Mouse (Mus musculus): ENCODE results near the gene Smc2.
"Not testable (repeated sequence)": the region's sequence is repeated elsewhere in the genome, so short reads cannot be mapped to it uniquely, and the experiment has no call there.

The Smc2 gene

DNA sequence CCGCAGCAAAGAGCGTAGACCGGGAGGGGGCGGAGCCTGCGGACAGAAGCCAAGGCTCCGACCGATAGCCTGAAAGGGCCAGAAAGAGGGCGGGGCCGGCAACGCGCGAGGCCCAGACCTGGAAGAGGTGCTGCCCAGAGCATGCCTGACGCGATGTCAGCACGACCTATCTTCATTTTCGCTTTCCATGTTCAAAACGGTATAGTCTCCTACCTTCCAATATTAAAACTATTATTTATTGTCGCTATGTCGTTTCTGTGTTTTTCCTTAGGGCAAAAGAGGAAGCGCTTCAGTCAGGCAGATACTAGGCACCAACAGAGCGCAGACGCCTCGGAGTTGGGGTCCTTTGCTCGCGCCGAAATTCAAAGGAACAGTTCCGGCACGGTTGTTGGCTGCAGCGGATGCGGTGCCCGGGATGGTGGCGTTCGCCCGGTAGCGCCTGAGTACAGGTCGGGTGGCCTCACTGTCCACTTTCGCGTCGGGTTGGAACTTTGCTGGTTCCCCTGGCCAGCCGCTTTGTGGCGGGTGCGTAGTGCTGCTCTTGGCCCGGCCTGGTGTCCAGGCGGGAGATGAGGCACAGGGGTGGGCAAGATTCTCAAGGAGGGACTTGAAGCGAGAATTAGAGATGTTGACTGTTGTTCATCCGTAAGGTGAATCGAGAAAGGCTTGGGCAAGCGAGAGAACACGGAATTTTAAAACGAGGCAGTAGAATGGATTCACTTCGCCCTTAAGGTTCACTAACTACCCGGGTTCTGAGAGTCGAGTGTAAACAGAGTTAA, at the start of gene Smc2:
TSS of gene Smc2 (plus strand) at position 358 of the 779 bp plus-strand sequence.
- H3K36me3 ChIP-seq (ENCODE audit: control insufficient read depth, insufficient read depth, low read length, poor library complexity, severe bottlenecking), result peaks cover 2% of the 10 kb centered on the region; the same call in 1 of the 2 replicates
- DNase-seq (ENCODE audit: low read depth, low spot score), result peak; percentile 96
- no peaks in the 10 kb centered on the region for H3K27me3 ChIP-seq (ENCODE audit: control insufficient read depth, insufficient read depth, low read length, poor library complexity, severe bottlenecking)

DNA sequence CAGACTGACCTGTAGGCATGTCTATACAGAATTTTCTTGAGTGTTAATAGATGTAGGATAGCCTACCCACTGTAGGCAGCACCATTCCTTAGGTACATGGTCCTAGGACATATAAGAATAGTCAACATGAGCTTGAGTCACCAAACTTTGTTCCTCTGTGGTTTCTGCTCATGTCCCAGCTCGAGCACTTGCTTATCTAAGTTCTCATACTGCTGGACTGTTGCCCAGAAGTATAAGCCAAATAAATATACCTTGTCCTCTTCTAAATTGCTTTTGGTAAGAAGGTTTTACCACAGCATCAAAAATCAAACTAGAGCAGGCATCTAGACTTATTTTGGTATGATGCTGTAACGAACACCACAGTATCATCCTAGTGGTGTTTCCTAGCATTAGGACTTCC, 27.5 kb upstream of the Smc2 start:
- Histone ChIP-seq H3K36me3 (ENCODE audit: control insufficient read depth, insufficient read depth, low read length, poor library complexity, severe bottlenecking) (no peaks in the 10 kb centered on the region), H3K27me3 (ENCODE audit: control insufficient read depth, insufficient read depth, low read length, poor library complexity, severe bottlenecking) (no peaks in the 10 kb centered on the region)
- no peak for DNase-seq (ENCODE audit: low read depth, low spot score)

DNA sequence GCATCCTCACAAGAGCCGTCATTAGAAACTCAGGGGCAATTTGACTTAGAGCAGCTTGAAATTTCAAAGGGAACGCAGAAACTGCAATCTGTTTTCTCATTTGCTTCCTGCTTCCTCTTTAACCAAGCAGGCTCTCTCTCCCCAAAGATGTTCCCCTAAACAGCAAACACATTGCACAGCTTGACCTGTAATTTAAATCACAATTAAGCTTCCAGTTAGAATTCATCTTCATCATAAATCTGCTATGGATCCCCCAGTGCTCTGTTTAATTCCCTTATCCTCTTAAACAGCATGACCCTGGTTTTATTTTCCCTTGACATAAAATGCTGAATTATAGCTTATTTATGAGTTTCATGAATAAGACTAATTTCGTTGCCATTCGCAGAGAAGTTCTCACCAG, 15.4 kb upstream of the Smc2 start:
- DNase-seq (ENCODE audit: low read depth, low spot score), result no peak
- H3K27me3 ChIP-seq (ENCODE audit: control insufficient read depth, insufficient read depth, low read length, poor library complexity, severe bottlenecking), result no peaks in the 10 kb centered on the region; the same call in 1 of the 2 replicates
- H3K36me3 ChIP-seq (ENCODE audit: control insufficient read depth, insufficient read depth, low read length, poor library complexity, severe bottlenecking), result no peaks in the 10 kb centered on the region

DNA sequence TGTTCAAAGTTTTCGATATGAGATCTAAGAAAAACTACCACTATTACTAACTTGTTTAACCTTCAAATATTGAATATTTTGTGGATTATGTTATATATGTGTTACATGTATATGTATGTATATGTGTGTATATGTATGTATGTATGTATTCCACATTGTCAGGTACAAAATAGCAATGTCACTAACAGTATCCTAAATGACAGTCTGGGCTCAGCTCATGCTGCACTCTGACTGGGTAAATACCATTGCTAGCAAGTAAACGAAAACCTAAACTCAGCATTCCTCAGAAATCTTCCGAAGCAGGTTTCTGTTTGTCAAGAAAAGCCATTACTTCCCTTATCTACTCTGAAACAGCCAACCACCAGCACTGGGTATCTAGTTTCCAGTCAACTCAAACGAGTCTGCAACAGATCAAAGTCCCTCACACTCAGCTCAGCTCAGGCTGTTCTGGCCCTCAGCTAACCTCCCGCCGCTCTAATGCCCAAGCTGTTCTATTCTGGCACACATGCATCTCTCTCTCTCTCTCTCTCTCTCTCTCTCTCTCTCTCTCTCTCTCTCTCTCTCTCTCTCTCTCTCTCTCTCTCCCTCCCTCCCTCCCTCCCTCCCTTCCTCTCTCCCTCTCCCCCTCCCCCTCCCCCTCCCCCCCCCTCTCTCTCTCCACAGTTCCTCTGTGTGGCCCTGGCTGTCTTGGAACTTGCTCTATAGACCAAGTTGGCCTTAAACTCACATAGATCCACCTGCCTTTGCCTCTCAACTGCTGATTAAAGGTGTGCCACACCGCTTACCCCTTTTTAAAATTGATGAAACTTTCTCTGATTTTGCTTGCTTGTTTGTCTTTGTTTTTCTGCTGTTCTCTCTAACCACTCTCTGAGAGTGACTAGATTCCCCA, 9.5 kb upstream of the Smc2 start:
- no peaks in the 10 kb centered on the region for H3K36me3 ChIP-seq (ENCODE audit: control insufficient read depth, insufficient read depth, low read length, poor library complexity, severe bottlenecking)
- DNase-seq (ENCODE audit: low read depth, low spot score), result no peak

DNA sequence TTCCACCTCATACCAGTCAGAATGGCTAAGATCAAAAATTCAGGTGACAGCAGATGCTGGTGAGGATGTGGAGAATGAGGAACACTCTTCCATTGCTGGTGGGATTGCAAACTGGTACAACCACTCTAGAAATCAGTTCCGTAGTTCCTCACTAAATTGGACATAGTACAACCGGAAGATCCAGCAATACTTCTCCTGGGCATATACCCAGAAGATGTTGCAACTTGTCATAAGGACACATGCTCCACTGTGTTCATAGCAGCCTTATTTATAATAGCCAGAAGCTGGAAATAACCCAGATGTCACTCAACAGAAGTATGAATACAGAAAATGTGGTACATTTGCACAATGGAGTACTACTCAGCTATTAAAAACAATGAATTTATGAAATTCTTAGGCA, 3.5 kb upstream of the Smc2 start:
- H3K36me3 ChIP-seq (ENCODE audit: control insufficient read depth, insufficient read depth, low read length, poor library complexity, severe bottlenecking); H3K27me3 ChIP-seq (ENCODE audit: control insufficient read depth, insufficient read depth, low read length, poor library complexity, severe bottlenecking); DNase-seq (ENCODE audit: low read depth, low spot score): not testable (repeated sequence)

More for the DNA sequence above, 9.5 kb upstream of the Smc2 start:
- H3K27me3 ChIP-seq (ENCODE audit: control insufficient read depth, insufficient read depth, low read length, poor library complexity, severe bottlenecking), result no peaks in the 10 kb centered on the region; the same call in 1 of the 2 replicates

DNA sequence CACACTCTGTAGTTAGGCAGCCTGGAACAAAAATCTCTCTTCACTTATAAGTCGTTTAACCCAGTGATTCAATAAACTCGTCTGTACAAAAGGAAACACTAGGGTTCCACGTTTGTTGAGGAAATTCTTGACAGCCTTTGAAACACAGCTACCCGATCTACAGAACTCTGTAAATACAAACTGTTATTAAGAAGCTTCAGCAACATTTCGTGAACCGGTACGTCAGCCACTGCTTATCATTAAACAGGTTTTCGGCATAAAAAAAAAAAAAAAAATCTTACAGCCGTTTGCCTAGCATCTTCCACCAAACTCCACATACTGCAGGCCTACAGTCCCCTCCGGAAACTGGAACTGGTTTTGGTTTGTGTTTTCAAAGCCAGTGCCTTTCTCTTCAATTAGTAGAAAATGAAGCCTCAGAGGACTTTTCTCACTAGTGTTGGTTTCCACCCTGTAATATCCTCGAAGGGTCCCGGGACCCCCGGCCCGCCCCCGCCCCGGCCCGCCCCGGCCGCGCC, 615 bp upstream of the Smc2 start:
- DNase-seq (ENCODE audit: low read depth, low spot score), result no peak
- H3K36me3 ChIP-seq (ENCODE audit: control insufficient read depth, insufficient read depth, low read length, poor library complexity, severe bottlenecking), result peaks cover 2% of the 10 kb centered on the region; the same call in 1 of the 2 replicates
- no peaks in the 10 kb centered on the region for H3K27me3 ChIP-seq (ENCODE audit: control insufficient read depth, insufficient read depth, low read length, poor library complexity, severe bottlenecking)

DNA sequence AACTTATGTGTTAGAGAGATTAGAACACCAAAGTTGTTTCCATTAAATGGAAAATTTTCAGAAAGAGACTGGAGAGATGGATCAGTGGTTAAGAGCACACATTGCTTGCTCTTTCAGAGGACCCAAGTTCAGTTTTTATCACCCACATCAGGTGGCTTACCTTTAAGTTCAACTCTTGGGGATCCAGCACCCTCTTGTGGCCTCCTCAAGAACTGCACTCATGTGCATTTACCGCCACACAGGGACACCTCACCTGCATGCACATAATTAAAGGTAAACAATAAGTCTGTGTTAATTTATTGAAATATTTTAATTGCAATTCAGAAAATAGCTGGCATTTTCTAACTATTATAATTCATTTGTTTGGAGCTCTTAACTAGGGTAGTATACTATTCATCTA, 20.7 kb downstream of the Smc2 start:
- Histone ChIP-seq H3K27me3 (ENCODE audit: control insufficient read depth, insufficient read depth, low read length, poor library complexity, severe bottlenecking) (no peaks in the 10 kb centered on the region), H3K36me3 (ENCODE audit: control insufficient read depth, insufficient read depth, low read length, poor library complexity, severe bottlenecking) (peaks cover 11% of the 10 kb centered on the region)
- DNase-seq (ENCODE audit: low read depth, low spot score), result peak; percentile 20

DNA sequence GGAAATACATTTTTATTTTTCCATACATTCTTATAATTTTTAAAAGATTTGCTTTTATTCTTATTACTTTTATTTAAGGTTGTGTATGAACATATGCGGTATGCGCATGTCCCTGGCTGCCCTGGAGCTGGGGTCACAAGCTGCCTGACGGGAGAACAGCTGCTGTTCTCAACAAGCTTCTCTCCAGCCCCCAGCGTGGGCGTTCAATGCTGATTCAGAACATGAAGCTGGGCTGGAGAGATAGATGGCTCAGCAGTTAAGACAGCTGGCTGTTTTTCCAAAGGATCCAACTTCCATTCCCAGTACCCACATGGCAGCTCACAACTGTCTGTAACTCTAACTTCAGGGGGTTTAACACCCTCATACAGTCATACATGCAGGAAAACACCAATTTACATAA, 22.3 kb downstream of the Smc2 start:
- DNase-seq (ENCODE audit: low read depth, low spot score), result no peak
- Histone ChIP-seq H3K36me3 (ENCODE audit: control insufficient read depth, insufficient read depth, low read length, poor library complexity, severe bottlenecking) (peaks cover 12% of the 10 kb centered on the region), H3K27me3 (ENCODE audit: control insufficient read depth, insufficient read depth, low read length, poor library complexity, severe bottlenecking) (no peaks in the 10 kb centered on the region)

DNA sequence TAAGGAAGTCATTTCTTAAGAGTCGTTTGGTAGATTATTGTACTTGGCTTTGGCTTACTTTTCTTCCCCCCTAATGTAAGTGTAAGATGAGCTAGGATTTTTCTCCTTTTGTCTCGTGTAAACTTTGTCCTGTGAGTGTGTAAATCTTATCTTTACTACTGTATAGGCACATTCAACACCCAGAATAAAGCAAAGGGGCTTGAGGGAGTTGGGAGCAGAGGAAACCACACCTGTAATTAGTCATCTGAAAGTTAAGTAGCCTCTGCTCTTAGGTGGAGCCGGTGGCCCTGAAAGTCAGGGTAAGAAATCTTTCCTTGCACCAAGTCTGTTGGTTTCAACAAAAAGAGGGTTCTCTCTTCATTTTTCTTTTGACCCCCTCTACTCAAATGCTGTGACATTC, 34.4 kb downstream of the Smc2 start:
- H3K36me3 ChIP-seq (ENCODE audit: control insufficient read depth, insufficient read depth, low read length, poor library complexity, severe bottlenecking), result 0 out of 2 replicates have a peak, but pooled peaks cover 5% of the 10 kb centered on the region
- no peak for DNase-seq (ENCODE audit: low read depth, low spot score)
- no peaks in the 10 kb centered on the region for H3K27me3 ChIP-seq (ENCODE audit: control insufficient read depth, insufficient read depth, low read length, poor library complexity, severe bottlenecking)

DNA sequence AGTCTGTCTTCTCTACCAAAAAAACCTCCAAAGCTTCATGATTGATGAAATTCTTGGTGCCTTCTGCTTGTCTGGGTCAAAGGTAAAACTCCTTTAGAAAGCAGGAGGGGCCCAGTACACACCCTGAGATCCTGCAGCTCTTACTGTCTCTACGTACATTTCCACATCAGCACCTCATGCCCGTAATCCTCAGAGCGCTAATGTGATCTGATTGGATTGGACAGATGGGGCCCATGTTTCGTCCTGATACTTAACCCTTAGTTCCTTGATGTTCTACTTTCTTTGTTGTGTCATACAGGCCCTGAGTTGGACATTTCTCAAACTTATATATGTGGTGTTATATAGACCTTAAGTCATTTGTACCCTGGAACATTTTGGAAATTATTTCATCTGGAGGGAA, 48.4 kb downstream of the Smc2 start:
- H3K36me3 ChIP-seq (ENCODE audit: control insufficient read depth, insufficient read depth, low read length, poor library complexity, severe bottlenecking), result peaks cover 1% of the 10 kb centered on the region; the same call in 1 of the 2 replicates
- no peak for DNase-seq (ENCODE audit: low read depth, low spot score)
- no peaks in the 10 kb centered on the region for H3K27me3 ChIP-seq (ENCODE audit: control insufficient read depth, insufficient read depth, low read length, poor library complexity, severe bottlenecking)

DNA sequence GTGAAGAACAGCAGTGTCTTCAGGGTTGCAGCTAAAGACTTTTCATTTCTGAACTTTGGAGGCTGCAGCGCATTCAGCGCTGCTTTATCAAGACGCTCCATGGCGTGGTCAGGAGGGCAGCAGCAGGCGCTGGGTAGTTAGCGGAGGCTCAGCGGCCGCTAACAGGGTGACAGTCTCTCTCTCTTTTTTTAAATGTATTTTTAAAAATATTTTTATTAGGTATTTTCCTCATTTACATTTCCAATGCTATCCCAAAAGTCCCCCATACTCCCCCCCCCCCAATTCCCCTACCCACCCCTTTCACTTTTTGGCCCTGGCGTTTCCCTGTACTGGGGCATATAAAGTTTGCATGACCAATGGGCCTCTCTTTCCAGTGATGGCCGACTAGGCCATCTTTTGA, 58.1 kb downstream of the Smc2 start, which contains the start of gene Vma21-ps:
TSS of gene Vma21-ps (minus strand) at position 101 of the 400 bp plus-strand sequence.
- H3K27me3 ChIP-seq (ENCODE audit: control insufficient read depth, insufficient read depth, low read length, poor library complexity, severe bottlenecking); H3K36me3 ChIP-seq (ENCODE audit: control insufficient read depth, insufficient read depth, low read length, poor library complexity, severe bottlenecking); DNase-seq (ENCODE audit: low read depth, low spot score): not testable (repeated sequence)

DNA sequence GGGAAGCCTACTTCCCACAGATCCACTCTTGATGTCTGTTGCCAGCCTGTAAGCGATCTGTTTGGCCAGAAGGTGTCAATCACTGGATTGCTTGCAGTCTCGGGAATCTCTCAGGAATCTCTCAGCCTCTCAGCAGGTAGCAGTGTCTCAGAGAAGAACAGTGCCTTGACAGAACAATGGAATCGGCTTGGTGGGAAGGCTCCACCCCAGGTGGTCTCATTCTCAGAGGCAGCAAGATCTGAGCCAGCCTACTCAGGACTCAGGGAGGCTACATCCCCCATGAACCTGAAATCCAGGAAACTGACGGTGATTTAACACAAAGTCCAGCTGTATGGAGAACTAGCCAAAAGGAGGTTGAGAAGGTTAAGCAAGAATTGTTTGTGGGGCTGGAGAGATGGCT, 78.5 kb downstream of the Smc2 start:
- no peak for DNase-seq (ENCODE audit: low read depth, low spot score)
- Histone ChIP-seq H3K27me3 (ENCODE audit: control insufficient read depth, insufficient read depth, low read length, poor library complexity, severe bottlenecking) (no peaks in the 10 kb centered on the region), H3K36me3 (ENCODE audit: control insufficient read depth, insufficient read depth, low read length, poor library complexity, severe bottlenecking) (no peaks in the 10 kb centered on the region)

DNA sequence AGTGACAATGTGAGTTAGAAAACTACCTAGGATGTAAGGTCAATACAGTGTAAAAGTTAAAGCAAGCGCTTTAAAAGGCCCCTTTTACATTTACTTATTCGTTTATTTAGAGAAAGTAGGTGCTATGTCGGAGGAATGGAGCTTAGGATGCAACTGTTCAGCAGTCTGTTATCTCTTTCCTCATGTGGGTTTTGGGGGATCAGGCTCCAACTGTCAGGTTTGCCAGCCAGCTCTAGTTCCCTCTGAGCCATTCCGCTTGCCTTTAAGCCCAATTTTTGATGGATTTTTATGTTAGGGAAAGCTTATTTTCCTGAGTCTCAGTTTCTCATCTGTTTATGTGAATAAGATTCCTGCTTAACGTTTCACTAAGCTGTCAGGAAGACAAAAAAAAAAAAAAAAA, 80.3 kb downstream of the Smc2 start:
- H3K36me3 ChIP-seq (ENCODE audit: control insufficient read depth, insufficient read depth, low read length, poor library complexity, severe bottlenecking), result no peaks in the 10 kb centered on the region
- DNase-seq (ENCODE audit: low read depth, low spot score), result no peak
- H3K27me3 ChIP-seq (ENCODE audit: control insufficient read depth, insufficient read depth, low read length, poor library complexity, severe bottlenecking), result no peaks in the 10 kb centered on the region

DNA sequence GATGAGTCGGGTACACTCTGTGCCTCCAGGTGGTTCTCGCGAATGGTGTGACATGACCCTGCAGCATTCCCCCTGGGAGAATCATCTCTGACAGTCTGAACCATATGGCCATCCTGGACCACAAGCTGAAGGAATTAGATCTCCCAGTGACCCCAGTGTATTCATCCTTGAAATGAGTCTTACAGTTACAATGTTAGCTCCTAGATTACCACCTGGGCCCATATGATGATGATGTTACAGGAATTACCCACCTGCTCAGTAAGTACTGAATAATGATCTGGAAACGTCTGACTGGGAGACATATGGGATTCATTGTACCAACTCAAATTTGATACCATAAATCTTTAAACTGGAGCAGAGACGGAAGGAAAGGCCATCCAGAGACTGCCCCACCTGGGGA, 87.4 kb downstream of the Smc2 start:
- H3K27me3 ChIP-seq (ENCODE audit: control insufficient read depth, insufficient read depth, low read length, poor library complexity, severe bottlenecking), result no peaks in the 10 kb centered on the region
- no peaks in the 10 kb centered on the region for H3K36me3 ChIP-seq (ENCODE audit: control insufficient read depth, insufficient read depth, low read length, poor library complexity, severe bottlenecking)
- DNase-seq (ENCODE audit: low read depth, low spot score), result no peak

DNA sequence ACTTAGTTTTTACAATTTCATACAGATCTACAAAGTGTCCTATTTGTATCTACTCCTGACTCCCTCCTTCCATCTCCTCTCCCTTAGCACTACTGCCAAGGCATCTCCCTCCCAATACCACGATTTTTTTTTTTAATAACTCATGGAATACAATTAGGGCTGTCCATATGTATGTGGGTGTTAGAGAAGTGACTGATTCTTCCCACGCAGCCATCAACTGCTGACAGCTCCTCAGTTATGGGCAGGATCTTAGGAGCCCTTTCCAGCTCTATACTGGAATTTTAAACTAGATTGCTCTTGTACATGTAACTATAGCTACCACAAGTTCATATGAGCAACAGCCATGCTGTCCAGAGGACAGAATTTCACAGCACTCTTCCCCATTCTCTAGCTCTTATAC, 91.6 kb downstream of the Smc2 start:
- no peak for DNase-seq (ENCODE audit: low read depth, low spot score)
- Histone ChIP-seq H3K27me3 (ENCODE audit: control insufficient read depth, insufficient read depth, low read length, poor library complexity, severe bottlenecking) (no peaks in the 10 kb centered on the region), H3K36me3 (ENCODE audit: control insufficient read depth, insufficient read depth, low read length, poor library complexity, severe bottlenecking) (no peaks in the 10 kb centered on the region)

Data from splenic B cell, adult 2 months (primary cell).